Mouse (Mus musculus): ENCODE measurements around the gene Scd2.
"Not testable (repeated sequence)": the region's sequence is repeated elsewhere in the genome, so short reads cannot be mapped to it uniquely, and the experiment has no call there.

Gene Scd2

GRCm38 (mm10) chr19:44312007-44312360 lies 18.5 kb downstream of the Scd2 start:
- no peak for DNase-seq (ENCODE audit: low read depth, low spot score)

- no peak for DNase-seq (ENCODE audit: low read depth, low spot score)
These were observed 19.6 kb downstream of the Scd2 start for GRCm38 (mm10) chr19:44313066-44313465.

GRCm38 (mm10) chr19:44314327-44314759 lies 20.9 kb downstream of the Scd2 start:
- DNase-seq (ENCODE audit: low read depth, low spot score) = no peak

GRCm38 (mm10) chr19:44314871-44315414 lies 21.5 kb downstream of the Scd2 start:
- DNase-seq (ENCODE audit: low read depth, low spot score) = no peak

GRCm38 (mm10) chr19:44316752-44317315 lies 23.4 kb downstream of the Scd2 start:
- no peak for DNase-seq (ENCODE audit: low read depth, low spot score)

- no peak for DNase-seq (ENCODE audit: low read depth, low spot score)
These were observed 23.9 kb downstream of the Scd2 start for GRCm38 (mm10) chr19:44317391-44317790.

- no peak for DNase-seq (ENCODE audit: low read depth, low spot score)
These were observed 25.1 kb downstream of the Scd2 start for GRCm38 (mm10) chr19:44318545-44318944.

- DNase-seq (ENCODE audit: low read depth, low spot score) = no peak
These were observed 26.8 kb downstream of the Scd2 start for GRCm38 (mm10) chr19:44320316-44320715.

- DNase-seq (ENCODE audit: low read depth, low spot score) = no peak
These were observed 27.7 kb downstream of the Scd2 start for GRCm38 (mm10) chr19:44321201-44321600.

- DNase-seq (ENCODE audit: low read depth, low spot score) = no peak
These were observed 28.2 kb downstream of the Scd2 start for GRCm38 (mm10) chr19:44321631-44322030.

- no peak for DNase-seq (ENCODE audit: low read depth, low spot score)
These were observed 36.1 kb downstream of the Scd2 start for GRCm38 (mm10) chr19:44329566-44329965.

- not testable (repeated sequence) for DNase-seq (ENCODE audit: low read depth, low spot score)
These were observed 37.7 kb downstream of the Scd2 start for GRCm38 (mm10) chr19:44331128-44331527.

- DNase-seq (ENCODE audit: low read depth, low spot score) = no peak
These were observed 38.4 kb downstream of the Scd2 start for GRCm38 (mm10) chr19:44331911-44332310.

- no peak for DNase-seq (ENCODE audit: low read depth, low spot score)
These were observed 38.9 kb downstream of the Scd2 start for GRCm38 (mm10) chr19:44332326-44332725.

- no peak for DNase-seq (ENCODE audit: low read depth, low spot score)
These were observed 39.6 kb downstream of the Scd2 start, which contains the start of gene Scd4 for GRCm38 (mm10) chr19:44332833-44333623. Scd4 (plus strand) TSS chr19:44333092.

GRCm38 (mm10) chr19:44333991-44334390 lies 40.5 kb downstream of the Scd2 start:
- DNase-seq (ENCODE audit: low read depth, low spot score) = no peak

- no peak for DNase-seq (ENCODE audit: low read depth, low spot score)
These were observed 42.6 kb downstream of the Scd2 start for GRCm38 (mm10) chr19:44335876-44336662.

GRCm38 (mm10) chr19:44349689-44350088 lies 56.2 kb downstream of the Scd2 start:
- no peak for DNase-seq (ENCODE audit: low read depth, low spot score)

GRCm38 (mm10) chr19:44351756-44352155 lies 58.3 kb downstream of the Scd2 start:
- no peak for DNase-seq (ENCODE audit: low read depth, low spot score)
